Mouse (Mus musculus) heart, adult 2 months (tissue): ENCODE data around the gene Aplnr.

Experiments used
- CTCF ChIP-seq: fragments of 200-600 bp; IDR thresholded peaks from 2 replicates; pipeline ENCODE4 v1.8.1; 2022; ENCODE audit warnings: antibody characterized with exemption, mild to moderate bottlenecking, moderate library complexity
- EP300 ChIP-seq: fragments of 200-500 bp; IDR thresholded peaks from 2 replicates; pipeline ENCODE4 v1.6.1; 2011; ENCODE audit warnings: low read depth, low read length, control low read depth; ENCODE audit not compliant: insufficient read depth
- POLR2A ChIP-seq: fragments of 200-500 bp; IDR thresholded peaks from 2 replicates; pipeline ENCODE4 v1.6.1; 2011; ENCODE audit warnings: mild to moderate bottlenecking, low read depth, low read length, control low read depth; ENCODE audit not compliant: insufficient read depth

GRCm38 (mm10) chr2:85145346-85145745 lies 9.3 kb downstream of the Aplnr start:
- TF ChIP-seq POLR2A (no peak), CTCF (no peak), EP300 (no peak)
